Mouse (Mus musculus) forebrain, embryonic 11.5 days (tissue): ENCODE results near the gene Anapc13. TPM values are rescaled to one million over a fixed set of nuclear protein-coding genes. Genes with fewer than 3 reads are reported as not detected.

Experiments
- ATAC-seq: fragments of 200-750 bp; cut with Nextera tagmentation; replicated peaks from 2 replicates; pipeline ENCODE4 v1.8.0; 2017; ENCODE audit warnings: moderate TSS enrichment; ENCODE audit not compliant: low FRiP score
- DNase-seq: peaks from one replicate; pipeline ENCODE4 v3.0.0-alpha.2; 2017; ENCODE audit warnings: low spot score
- H3K27ac ChIP-seq: fragments of 300-500 bp; sonication (generic); 2 replicates; pipeline ENCODE4 v1.5.1; 2014; ENCODE audit warnings: low read depth, low read length
- H3K27me3 ChIP-seq: fragments of 300-500 bp; sonication (generic); 2 replicates; pipeline ENCODE4 v1.6.1; 2014; ENCODE audit warnings: mild to moderate bottlenecking, low read length, mixed read lengths; ENCODE audit not compliant: control insufficient read depth, insufficient read depth
- H3K36me3 ChIP-seq: fragments of 300-500 bp; sonication (generic); 2 replicates; pipeline ENCODE4 v1.6.1; 2014; ENCODE audit warnings: mild to moderate bottlenecking, low read length, moderate library complexity, mixed read lengths; ENCODE audit not compliant: control insufficient read depth, insufficient read depth
- H3K4me1 ChIP-seq: fragments of 300-500 bp; sonication (generic); replicated peaks from 2 replicates; pipeline ENCODE4 v1.6.1; 2014; ENCODE audit warnings: low read length, mixed read lengths; ENCODE audit not compliant: control insufficient read depth, insufficient read depth
- H3K4me2 ChIP-seq: fragments of 300-500 bp; sonication (generic); 2 replicates; pipeline ENCODE4 v1.6.1; 2014; ENCODE audit warnings: low read depth, mild to moderate bottlenecking, low read length, moderate library complexity, mixed read lengths; ENCODE audit not compliant: severe bottlenecking
- H3K4me3 ChIP-seq: fragments of 300-500 bp; sonication (generic); 2 replicates; pipeline ENCODE4 v1.5.1; 2014; ENCODE audit warnings: low read depth, low read length
- H3K9ac ChIP-seq: fragments of 300-500 bp; sonication (generic); 2 replicates; pipeline ENCODE4 v1.6.1; 2014; ENCODE audit warnings: low read length
- H3K9me3 ChIP-seq: fragments of 300-500 bp; sonication (generic); 2 replicates; pipeline ENCODE4 v1.6.1; 2016; ENCODE audit warnings: low read length, mixed read lengths; ENCODE audit not compliant: control insufficient read depth
- WGBS: fragments of 180-500 bp; shearing (Covaris S2); extraction: QIAGEN DNeasy Blood & Tissue Kit; methylation state at CpG from one replicate; pipeline ENCODE4 v1.1.7; 2014; 5-methylcytosine and 5-hydroxymethylcytosine counted together
- polyA plus RNA-seq: library from polyadenylated mRNA; unstranded; fragments of >200 nt; fragmentation: Nextera tagmentation; extraction: Ambion mirVana; gene quantifications from 2 replicates; pipeline ENCODE4 v1.2.1, GENCODE M21; 2014

Anapc13 gene
- polyA plus RNA-seq, 1 experiment from 2014 or later: 166 TPM

GRCm38 (mm10) chr9:102636553-102636952 lies 10.5 kb downstream of the Anapc13 start:
- H3K4me3 ChIP-seq: no peak overlapping the region
- no peaks in the 10 kb centered on the region for H3K9me3 ChIP-seq
- H3K27me3 ChIP-seq: no peaks in the 10 kb centered on the region
- no peak overlapping the region for H3K9ac ChIP-seq
- H3K4me2 ChIP-seq: no peak overlapping the region
- no peak overlapping the region for H3K27ac ChIP-seq
- ATAC-seq (0 out of 2 replicates have a peak, but pooled peaks have one; percentile 74), DNase-seq (peak; percentile 69)
- 5% methylated on average over 4 of the region's 4 CpGs for WGBS
- H3K36me3 ChIP-seq: no peaks in the 10 kb centered on the region
- H3K4me1 ChIP-seq: no peaks in the 10 kb centered on the region

GRCm38 (mm10) chr9:102637115-102637514 lies 11.0 kb downstream of the Anapc13 start:
- H3K27ac ChIP-seq: no peak overlapping the region
- no peak overlapping the region for H3K4me3 ChIP-seq
- ATAC-seq: no peak

GRCm38 (mm10) chr9:102638963-102639362 lies 12.9 kb downstream of the Anapc13 start:
- Histone ChIP-seq H3K9ac (no peak overlapping the region), H3K4me1 (peaks cover 10% of the 10 kb centered on the region), H3K36me3 (no peaks in the 10 kb centered on the region), H3K27ac (no peak overlapping the region), H3K4me3 (no peak overlapping the region), H3K27me3 (no peaks in the 10 kb centered on the region), H3K4me2 (no peak overlapping the region), H3K9me3 (no peaks in the 10 kb centered on the region)
- WGBS: 68% methylated on average over 7 of the region's 7 CpGs
- DNase-seq: no peak
- no peak for ATAC-seq

More at GRCm38 (mm10) chr9:102637115-102637514, 11.0 kb downstream of the Anapc13 start:
- no peaks in the 10 kb centered on the region for H3K36me3 ChIP-seq
- DNase-seq: no peak
- WGBS: 77% methylated on average over 4 of the region's 4 CpGs
- H3K4me2 ChIP-seq: no peak overlapping the region
- H3K9ac ChIP-seq: no peak overlapping the region
- no peaks in the 10 kb centered on the region for H3K9me3 ChIP-seq
- no peaks in the 10 kb centered on the region for H3K4me1 ChIP-seq
- H3K27me3 ChIP-seq: no peaks in the 10 kb centered on the region

GRCm38 (mm10) chr9:102639510-102639909 lies 13.4 kb downstream of the Anapc13 start:
- 89% methylated on average over 8 of the region's 8 CpGs for WGBS

GRCm38 (mm10) chr9:102641531-102641930 lies 15.4 kb downstream of the Anapc13 start:
- Histone ChIP-seq H3K27ac (no peak overlapping the region), H3K36me3 (no peaks in the 10 kb centered on the region), H3K4me1 (peaks cover 17% of the 10 kb centered on the region), H3K27me3 (no peaks in the 10 kb centered on the region), H3K4me2 (no peak overlapping the region), H3K4me3 (no peak overlapping the region), H3K9me3 (no peaks in the 10 kb centered on the region), H3K9ac (no peak overlapping the region)
- WGBS: 78% methylated on average over 6 of the region's 6 CpGs
- ATAC-seq (no peak), DNase-seq (no peak)

More at GRCm38 (mm10) chr9:102639510-102639909, 13.4 kb downstream of the Anapc13 start:
- Histone ChIP-seq H3K4me3 (no peak overlapping the region), H3K9me3 (no peaks in the 10 kb centered on the region), H3K27me3 (no peaks in the 10 kb centered on the region), H3K36me3 (no peaks in the 10 kb centered on the region), H3K9ac (no peak overlapping the region), H3K27ac (no peak overlapping the region), H3K4me2 (no peak overlapping the region), H3K4me1 (peaks cover 15% of the 10 kb centered on the region)
- no peak for ATAC-seq
- DNase-seq: no peak

GRCm38 (mm10) chr9:102643071-102643485 lies 17.0 kb downstream of the Anapc13 start:
- ATAC-seq (0 out of 2 replicates have a peak, but pooled peaks have one; percentile 18), DNase-seq (no peak)
- 65% methylated on average over 8 of the region's 8 CpGs for WGBS
- Histone ChIP-seq H3K9me3 (no peaks in the 10 kb centered on the region), H3K4me3 (no peak overlapping the region), H3K4me1 (peaks cover 17% of the 10 kb centered on the region), H3K4me2 (no peak overlapping the region), H3K27me3 (no peaks in the 10 kb centered on the region), H3K36me3 (no peaks in the 10 kb centered on the region), H3K27ac (peak overlapping the region; percentile 78; the same call in 1 of the 2 replicates), H3K9ac (no peak overlapping the region)

- Histone ChIP-seq H3K27ac (peak overlapping the region; percentile 78), H3K4me1 (peaks cover 17% of the 10 kb centered on the region), H3K4me2 (peak overlapping the region; percentile 33; the same call in 1 of the 2 replicates), H3K9ac (peak overlapping the region; percentile 41), H3K36me3 (no peaks in the 10 kb centered on the region), H3K27me3 (no peaks in the 10 kb centered on the region), H3K9me3 (no peaks in the 10 kb centered on the region), H3K4me3 (no peak overlapping the region; the same call in 1 of the 2 replicates)
- peak; percentile 77 for DNase-seq
- ATAC-seq: peak; percentile 74
- whole genome bisulfite sequencing: 8% methylated on average over 10 of the region's 10 CpGs
These were observed 17.5 kb downstream of the Anapc13 start for GRCm38 (mm10) chr9:102643486-102644101.

GRCm38 (mm10) chr9:102645119-102645695 lies 19.1 kb downstream of the Anapc13 start:
- no peaks in the 10 kb centered on the region for H3K27me3 ChIP-seq
- no peak overlapping the region for H3K27ac ChIP-seq
- no peak overlapping the region for H3K9ac ChIP-seq
- 69% methylated on average over 3 of the region's 3 CpGs for WGBS
- H3K4me2 ChIP-seq: no peak overlapping the region
- H3K9me3 ChIP-seq: no peaks in the 10 kb centered on the region
- DNase-seq: no peak
- no peaks in the 10 kb centered on the region for H3K36me3 ChIP-seq
- no peak for ATAC-seq
- peaks cover 19% of the 10 kb centered on the region for H3K4me1 ChIP-seq
- H3K4me3 ChIP-seq: no peak overlapping the region
